Mouse (Mus musculus): Measurements from ENCODE around the gene Mfng. TPM values are rescaled to one million over a fixed set of nuclear protein-coding genes. Genes with fewer than 3 reads are reported as not detected.

The Mfng gene
- polyA plus RNA-seq, 1 experiment from 2014 or later: 61.8 TPM

- no peak overlapping the region for H3K27ac ChIP-seq (ENCODE audit: low read depth, low read length)
- H3K9me3 ChIP-seq (ENCODE audit: control insufficient read depth, low read length): no peaks in the 10 kb centered on the region
- H3K9ac ChIP-seq (ENCODE audit: low read length): no peak overlapping the region
- H3K4me3 ChIP-seq (ENCODE audit: low read depth, low read length): no peak overlapping the region
- no peak overlapping the region for H3K4me2 ChIP-seq
- H3K4me1 ChIP-seq (ENCODE audit: control insufficient read depth, insufficient read depth, low read length): peaks cover 9% of the 10 kb centered on the region
- no peak for ATAC-seq (ENCODE audit: low FRiP score)
- H3K27me3 ChIP-seq (ENCODE audit: control insufficient read depth, insufficient read depth, low read length): no peaks in the 10 kb centered on the region
- DNase-seq (ENCODE audit: low spot score, missing footprints): peak; percentile 82
- H3K36me3 ChIP-seq (ENCODE audit: control insufficient read depth, insufficient read depth, low read length): no peaks in the 10 kb centered on the region
- 79% methylated on average over 6 of the region's 6 CpGs for WGBS
Measured at GRCm38 (mm10) chr15:78737146-78737545, 36.1 kb downstream of the Mfng start.

GRCm38 (mm10) chr15:78736681-78737100, 36.6 kb downstream of the Mfng start:
- no peak for ATAC-seq (ENCODE audit: low FRiP score)
- Histone ChIP-seq H3K4me3 (ENCODE audit: low read depth, low read length) (no peak overlapping the region), H3K27ac (ENCODE audit: low read depth, low read length) (no peak overlapping the region), H3K4me1 (ENCODE audit: control insufficient read depth, insufficient read depth, low read length) (peaks cover 9% of the 10 kb centered on the region), H3K9ac (ENCODE audit: low read length) (no peak overlapping the region), H3K27me3 (ENCODE audit: control insufficient read depth, insufficient read depth, low read length) (no peaks in the 10 kb centered on the region), H3K36me3 (ENCODE audit: control insufficient read depth, insufficient read depth, low read length) (no peaks in the 10 kb centered on the region), H3K9me3 (ENCODE audit: control insufficient read depth, low read length) (no peaks in the 10 kb centered on the region), H3K4me2 (no peak overlapping the region)
- DNase-seq (ENCODE audit: low spot score, missing footprints): peak; percentile 26
- 63% methylated on average over 7 of the region's 7 CpGs for WGBS

- Histone ChIP-seq H3K27me3 (ENCODE audit: control insufficient read depth, insufficient read depth, low read length) (no peaks in the 10 kb centered on the region), H3K9me3 (ENCODE audit: control insufficient read depth, low read length) (no peaks in the 10 kb centered on the region), H3K4me2 (no peak overlapping the region), H3K27ac (ENCODE audit: low read depth, low read length) (no peak overlapping the region), H3K9ac (ENCODE audit: low read length) (0 out of 2 replicates have a peak overlapping the region, but pooled peaks have one; percentile 4), H3K36me3 (ENCODE audit: control insufficient read depth, insufficient read depth, low read length) (no peaks in the 10 kb centered on the region), H3K4me1 (ENCODE audit: control insufficient read depth, insufficient read depth, low read length) (peaks cover 9% of the 10 kb centered on the region), H3K4me3 (ENCODE audit: low read depth, low read length) (no peak overlapping the region)
- ATAC-seq (ENCODE audit: low FRiP score) (no peak), DNase-seq (ENCODE audit: low spot score, missing footprints) (no peak)
- 67% methylated on average over 3 of the region's 3 CpGs for WGBS
Measured at GRCm38 (mm10) chr15:78736181-78736579, 37.1 kb downstream of the Mfng start.

- Histone ChIP-seq H3K27me3 (ENCODE audit: control insufficient read depth, insufficient read depth, low read length) (no peaks in the 10 kb centered on the region), H3K9me3 (ENCODE audit: control insufficient read depth, low read length) (no peaks in the 10 kb centered on the region), H3K9ac (ENCODE audit: low read length) (peak overlapping the region; percentile 4; the same call in 1 of the 2 replicates), H3K4me1 (ENCODE audit: control insufficient read depth, insufficient read depth, low read length) (peaks cover 9% of the 10 kb centered on the region), H3K4me2 (no peak overlapping the region), H3K27ac (ENCODE audit: low read depth, low read length) (no peak overlapping the region), H3K4me3 (ENCODE audit: low read depth, low read length) (no peak overlapping the region), H3K36me3 (ENCODE audit: control insufficient read depth, insufficient read depth, low read length) (no peaks in the 10 kb centered on the region)
- WGBS: 49% methylated on average over 17 of the region's 17 CpGs
- DNase-seq (ENCODE audit: low spot score, missing footprints): peak; percentile 83
- ATAC-seq (ENCODE audit: low FRiP score): peak; percentile 55; the same call in 1 of the 2 replicates
Measured at GRCm38 (mm10) chr15:78735431-78736180, 37.7 kb downstream of the Mfng start.

- Histone ChIP-seq H3K4me1 (ENCODE audit: control insufficient read depth, insufficient read depth, low read length) (peaks cover 5% of the 10 kb centered on the region; the same call in 1 of the 2 replicates), H3K9me3 (ENCODE audit: control insufficient read depth, low read length) (no peaks in the 10 kb centered on the region), H3K27ac (ENCODE audit: low read depth, low read length) (no peak overlapping the region), H3K4me3 (ENCODE audit: low read depth, low read length) (no peak overlapping the region), H3K4me2 (no peak overlapping the region), H3K27me3 (ENCODE audit: control insufficient read depth, insufficient read depth, low read length) (no peaks in the 10 kb centered on the region), H3K9ac (ENCODE audit: low read length) (no peak overlapping the region), H3K36me3 (ENCODE audit: control insufficient read depth, insufficient read depth, low read length) (no peaks in the 10 kb centered on the region)
- no peak for DNase-seq (ENCODE audit: low spot score, missing footprints)
- no peak for ATAC-seq (ENCODE audit: low FRiP score)
- WGBS: 44% methylated on average over 4 of the region's 4 CpGs
Measured at GRCm38 (mm10) chr15:78731830-78732229, 41.4 kb downstream of the Mfng start.

- Histone ChIP-seq H3K4me3 (ENCODE audit: low read depth, low read length) (no peak overlapping the region), H3K27ac (ENCODE audit: low read depth, low read length) (no peak overlapping the region), H3K27me3 (ENCODE audit: control insufficient read depth, insufficient read depth, low read length) (no peaks in the 10 kb centered on the region), H3K9ac (ENCODE audit: low read length) (no peak overlapping the region), H3K36me3 (ENCODE audit: control insufficient read depth, insufficient read depth, low read length) (no peaks in the 10 kb centered on the region), H3K4me2 (no peak overlapping the region), H3K4me1 (ENCODE audit: control insufficient read depth, insufficient read depth, low read length) (no peaks in the 10 kb centered on the region), H3K9me3 (ENCODE audit: control insufficient read depth, low read length) (no peaks in the 10 kb centered on the region)
- peak; percentile 45 for DNase-seq (ENCODE audit: low spot score, missing footprints)
- WGBS: 88% methylated on average over 12 of the region's 12 CpGs
- ATAC-seq (ENCODE audit: low FRiP score): no peak
Measured at GRCm38 (mm10) chr15:78730315-78731049, 42.8 kb downstream of the Mfng start.

GRCm38 (mm10) chr15:78726697-78727096, 46.6 kb downstream of the Mfng start:
- Histone ChIP-seq H3K4me3 (ENCODE audit: low read depth, low read length) (no peak overlapping the region), H3K27ac (ENCODE audit: low read depth, low read length) (no peak overlapping the region), H3K9me3 (ENCODE audit: control insufficient read depth, low read length) (no peaks in the 10 kb centered on the region), H3K27me3 (ENCODE audit: control insufficient read depth, insufficient read depth, low read length) (no peaks in the 10 kb centered on the region), H3K9ac (ENCODE audit: low read length) (no peak overlapping the region), H3K36me3 (ENCODE audit: control insufficient read depth, insufficient read depth, low read length) (no peaks in the 10 kb centered on the region), H3K4me2 (no peak overlapping the region), H3K4me1 (ENCODE audit: control insufficient read depth, insufficient read depth, low read length) (no peaks in the 10 kb centered on the region)
- ATAC-seq (ENCODE audit: low FRiP score) (no peak), DNase-seq (ENCODE audit: low spot score, missing footprints) (no peak)
- 66% methylated on average over 7 of the region's 7 CpGs for WGBS

- no peaks in the 10 kb centered on the region for H3K9me3 ChIP-seq (ENCODE audit: control insufficient read depth, low read length)
- H3K4me1 ChIP-seq (ENCODE audit: control insufficient read depth, insufficient read depth, low read length): peaks cover 11% of the 10 kb centered on the region
- no peak overlapping the region for H3K4me2 ChIP-seq
- H3K36me3 ChIP-seq (ENCODE audit: control insufficient read depth, insufficient read depth, low read length): no peaks in the 10 kb centered on the region
- H3K27ac ChIP-seq (ENCODE audit: low read depth, low read length): no peak overlapping the region
- H3K27me3 ChIP-seq (ENCODE audit: control insufficient read depth, insufficient read depth, low read length): peaks cover 39% of the 10 kb centered on the region
- ATAC-seq (ENCODE audit: low FRiP score) (no peak), DNase-seq (ENCODE audit: low spot score, missing footprints) (no peak)
- no peak overlapping the region for H3K4me3 ChIP-seq (ENCODE audit: low read depth, low read length)
- no peak overlapping the region for H3K9ac ChIP-seq (ENCODE audit: low read length)
- WGBS: 77% methylated on average over 7 of the region's 7 CpGs
Measured at GRCm38 (mm10) chr15:78720532-78720931, 52.7 kb downstream of the Mfng start.

GRCm38 (mm10) chr15:78720094-78720493, 53.2 kb downstream of the Mfng start:
- 2% methylated on average over 16 of the region's 16 CpGs for WGBS
- Histone ChIP-seq H3K4me3 (ENCODE audit: low read depth, low read length) (no peak overlapping the region), H3K9me3 (ENCODE audit: control insufficient read depth, low read length) (no peaks in the 10 kb centered on the region), H3K36me3 (ENCODE audit: control insufficient read depth, insufficient read depth, low read length) (no peaks in the 10 kb centered on the region), H3K27me3 (ENCODE audit: control insufficient read depth, insufficient read depth, low read length) (peaks cover 39% of the 10 kb centered on the region), H3K27ac (ENCODE audit: low read depth, low read length) (no peak overlapping the region), H3K4me1 (ENCODE audit: control insufficient read depth, insufficient read depth, low read length) (peaks cover 11% of the 10 kb centered on the region), H3K4me2 (no peak overlapping the region), H3K9ac (ENCODE audit: low read length) (no peak overlapping the region)
- DNase-seq (ENCODE audit: low spot score, missing footprints): peak; percentile 97
- peak; percentile 56 for ATAC-seq (ENCODE audit: low FRiP score)

Measured in midbrain, embryonic 11.5 days (tissue).